In the genomic region with DNA sequence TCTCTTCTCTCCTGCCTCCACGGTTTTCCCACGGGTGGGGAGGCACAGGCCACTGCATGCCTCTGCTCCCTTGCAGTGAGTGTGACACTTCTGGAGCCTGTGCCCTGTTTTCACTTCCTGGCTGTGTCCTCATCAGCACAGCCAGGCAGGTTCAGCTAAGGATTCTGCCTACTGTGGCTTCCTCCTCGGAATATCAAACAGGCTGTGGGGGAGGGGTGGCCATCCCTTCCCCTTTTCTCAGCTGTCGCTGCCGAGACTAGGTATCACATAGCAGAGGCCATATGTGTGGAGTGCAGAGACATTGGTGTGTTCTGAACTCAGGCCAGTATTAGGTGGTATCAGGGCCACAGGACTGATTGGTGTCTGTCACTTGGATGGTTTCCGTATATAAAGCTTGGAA, we compare ENCODE assay signal across 10 mouse cellular contexts. TPM values are rescaled to one million over a fixed set of nuclear protein-coding genes. Genes with fewer than 3 reads are reported as not detected.
DNase-seq lines count a peak whose midpoint lies in the region; ATAC-seq and TF ChIP-seq lines count a peak whose summit lies in the region.
"Had no signal": no experiment of that assay in that cellular context is flagged by ENCODE, and none has a peak within 500 bp of the region (broad histone marks: within the 10 kb centered on the region; RNA-seq: fewer than 3 reads in every experiment).

No protein-coding gene starts in this region.

- no peaks in the 10 kb centered on the region for H3K27me3 ChIP-seq in kidney, embryonic 14.5 days (ENCODE audit: control insufficient read depth, insufficient read depth, low read length)
- H3K27me3 ChIP-seq in limb, embryonic 13.5 days = no peaks in the 10 kb centered on the region
- H3K27me3 ChIP-seq in myocyte (ENCODE audit: control insufficient read depth, insufficient read depth, insufficient read length) = no peaks in the 10 kb centered on the region
- H3K27me3 ChIP-seq: liver, embryonic 13.5 days; stomach, embryonic 15.5 days had no signal

- H3K79me2 ChIP-seq in myocyte (ENCODE audit: control insufficient read depth, insufficient read depth) = no peaks in the 10 kb centered on the region

- no peak overlapping the region for H3K9ac ChIP-seq in kidney, embryonic 14.5 days (ENCODE audit: low read depth, low read length)
- H3K9ac ChIP-seq in limb, embryonic 13.5 days = no peak overlapping the region
- H3K9ac ChIP-seq: liver, embryonic 13.5 days; stomach, embryonic 15.5 days had no signal

- DNase-seq in kidney, postnatal 10 days = peak; percentile 68
- DNase-seq in c-Kit-positive CD71-negative TER-119-negative erythroid progenitor cells, embryonic 14.5 days (ENCODE audit: low read depth) = peak; percentile 41
- no peak for DNase-seq in Muller cell, postnatal 12 days (ENCODE audit: inconsistent ontology term)
- no peak for DNase-seq in cerebellum, adult 8-10 months
- DNase-seq: liver, embryonic 13.5 days had no signal

- H3K4me1 ChIP-seq in kidney, embryonic 14.5 days (ENCODE audit: control insufficient read depth, insufficient read depth, low read length) = peaks cover 15% of the 10 kb centered on the region
- peaks cover 18% of the 10 kb centered on the region for H3K4me1 ChIP-seq in limb, embryonic 13.5 days

- H3K4me2 ChIP-seq in kidney, embryonic 14.5 days (replicated peaks; ENCODE audit: low read depth, low read length) = no peak overlapping the region
- H3K4me2 ChIP-seq in limb, embryonic 13.5 days (replicated peaks) = no peak overlapping the region
- peak overlapping the region; percentile 6 for H3K4me2 ChIP-seq in myocyte (ENCODE audit: low read depth)
- H3K4me2 ChIP-seq: liver, embryonic 13.5 days; stomach, embryonic 15.5 days had no signal

- 12% methylated on average over 6 of the region's 6 CpGs for WGBS in kidney, embryonic 14.5 days
- whole genome bisulfite sequencing in limb, embryonic 13.5 days = 12% methylated on average over 6 of the region's 6 CpGs

- no peak overlapping the region for H3K4me3 ChIP-seq in kidney, embryonic 14.5 days (ENCODE audit: low read length)
- no peak overlapping the region for H3K4me3 ChIP-seq in limb, embryonic 13.5 days
- no peak overlapping the region for H3K4me3 ChIP-seq in myocyte
- H3K4me3 ChIP-seq: liver, embryonic 13.5 days; stomach, embryonic 15.5 days had no signal

- no peak overlapping the region for H3ac ChIP-seq in myocyte (ENCODE audit: control insufficient read depth, insufficient read length)

- H3K9me3 ChIP-seq in kidney, embryonic 14.5 days (ENCODE audit: control insufficient read depth, low read length) = no peaks in the 10 kb centered on the region
- no peaks in the 10 kb centered on the region for H3K9me3 ChIP-seq in limb, embryonic 13.5 days
- H3K9me3 ChIP-seq: liver, embryonic 13.5 days; stomach, embryonic 15.5 days had no signal

- no peak for TF ChIP-seq POLR2A in myocyte (IDR thresholded peaks at IDR 0.05; ENCODE audit: insufficient read length, low read depth)

- no peak overlapping the region for H3K27ac ChIP-seq in kidney, embryonic 14.5 days (ENCODE audit: low read depth, low read length)
- no peak overlapping the region for H3K27ac ChIP-seq in limb, embryonic 13.5 days
- H3K27ac ChIP-seq: liver, embryonic 13.5 days; stomach, embryonic 15.5 days had no signal

- no peaks in the 10 kb centered on the region for H3K36me3 ChIP-seq in kidney, embryonic 14.5 days (ENCODE audit: control insufficient read depth, insufficient read depth, low read length)
- no peaks in the 10 kb centered on the region for H3K36me3 ChIP-seq in limb, embryonic 13.5 days
- H3K36me3 ChIP-seq in myocyte (ENCODE audit: control insufficient read depth, insufficient read depth) = no peaks in the 10 kb centered on the region
- H3K36me3 ChIP-seq: liver, embryonic 13.5 days; stomach, embryonic 15.5 days had no signal

- ATAC-seq in kidney, embryonic 14.5 days (ENCODE audit: low FRiP score, low TSS enrichment) = no peak
- ATAC-seq in frontal cortex, adult (ENCODE audit: low TSS enrichment) = peak; percentile 78; the same call in 1 of the 2 replicates
- ATAC-seq in limb, embryonic 13.5 days (ENCODE audit: low FRiP score, low read depth) = peak; percentile 54; the same call in 1 of the 2 replicates

TF ChIP-seq in myocyte, 11 proteins besides CTCF, POLR2A, EP300 and RAD21:
- TF ChIP-seq E2F4 (IDR thresholded peaks at IDR 0.05; ENCODE audit: insufficient read depth) (no peak), MYOG (IDR thresholded peaks at IDR 0.05; ENCODE audit: control insufficient read depth in 1 of 3, insufficient read depth in 1 of 3, insufficient read length in 2 of 3, low read depth in 2 of 3) (peak in 1 of 3 experiments; percentile 39), MYOD1 (IDR thresholded peaks at IDR 0.05; ENCODE audit: control insufficient read depth in 1 of 3, insufficient read length in 2 of 3, low read depth in 2 of 3) (peak in 1 of 3 experiments; percentile 42)

RNA-seq across cellular contexts. Expression of a gene that starts 50.3 kb away (rescaled TPM):
- 206 and 236 TPM in 2 replicates for polyA plus RNA-seq in kidney, embryonic 14.5 days (2014; fragmentation: Nextera tagmentation; extraction: Ambion mirVana)
- 235 TPM in 2 replicates for polyA plus RNA-seq in limb, embryonic 13.5 days (2015; fragmentation: Nextera tagmentation; extraction: Ambion mirVana)
- polyA plus RNA-seq in myocyte (2012; fragmentation: generic; extraction: Trizol) = 73.0 TPM

Comparison
In these comparisons a context has a peak if more than half of its experiments do, and no peak if none do; other contexts are left out.
1. DNase-seq: peak in kidney, postnatal 10 days (single experiment) and c-Kit-positive CD71-negative TER-119-negative erythroid progenitor cells, embryonic 14.5 days (single experiment); none in Muller cell, postnatal 12 days (single experiment) and cerebellum, adult 8-10 months (single experiment).